Mouse (Mus musculus) intestine, postnatal 0 days (tissue): ENCODE results near the gene Fam208a. TPM values are rescaled to one million over a fixed set of nuclear protein-coding genes. Genes with fewer than 3 reads are reported as not detected.

Experiments used
- ATAC-seq: fragments of 200-750 bp; cut with Nextera tagmentation; 2 replicates; pipeline ENCODE4 v1.8.0; 2017; ENCODE audit warnings: mild to moderate bottlenecking, moderate TSS enrichment, moderate library complexity
- H3K27ac ChIP-seq: fragments of 300-500 bp; sonication (generic); 2 replicates; pipeline ENCODE4 v1.5.1; 2014; ENCODE audit warnings: mild to moderate bottlenecking, low read depth, low read length, moderate library complexity
- H3K27me3 ChIP-seq: fragments of 300-500 bp; sonication (generic); replicated peaks from 2 replicates; pipeline ENCODE4 v1.6.1; 2014; ENCODE audit warnings: low read length, mixed read lengths; ENCODE audit not compliant: control insufficient read depth, insufficient read depth
- H3K36me3 ChIP-seq: fragments of 300-500 bp; sonication (generic); 2 replicates; pipeline ENCODE4 v1.6.1; 2014; ENCODE audit warnings: mild to moderate bottlenecking, moderate library complexity; ENCODE audit not compliant: control insufficient read depth, insufficient read depth
- H3K4me1 ChIP-seq: fragments of 300-500 bp; sonication (generic); replicated peaks from 2 replicates; pipeline ENCODE4 v1.6.1; 2014; ENCODE audit warnings: antibody characterized with exemption, low read length, mixed read lengths; ENCODE audit not compliant: control insufficient read depth, insufficient read depth
- H3K4me2 ChIP-seq: fragments of 300-500 bp; sonication (generic); replicated peaks from 2 replicates; pipeline ENCODE4 v1.6.1; 2014; ENCODE audit warnings: low read depth, mild to moderate bottlenecking, moderate library complexity
- H3K4me3 ChIP-seq: fragments of 300-500 bp; sonication (generic); 2 replicates; pipeline ENCODE4 v1.5.1; 2014; ENCODE audit warnings: low read depth, low read length
- H3K9ac ChIP-seq: fragments of 300-500 bp; sonication (generic); 2 replicates; pipeline ENCODE4 v1.6.1; 2014; ENCODE audit warnings: mild to moderate bottlenecking, low read depth, low read length
- H3K9me3 ChIP-seq: fragments of 300-500 bp; sonication (generic); 2 replicates; pipeline ENCODE4 v1.6.1; 2016; ENCODE audit warnings: mixed run types; ENCODE audit not compliant: control insufficient read depth
- CTCF ChIP-seq: sonication (generic); IDR thresholded peaks from 2 replicates; pipeline ENCODE4 v1.5.1; 2016; ENCODE audit warnings: low read depth, mild to moderate bottlenecking, control low read depth, antibody characterized with exemption, moderate library complexity
- WGBS: fragments of 180-500 bp; shearing (Covaris S2); extraction: QIAGEN DNeasy Blood & Tissue Kit; methylation state at CpG from one replicate; pipeline ENCODE4 v1.1.7; 2014; 5-methylcytosine and 5-hydroxymethylcytosine counted together
- polyA plus RNA-seq: library from polyadenylated mRNA; unstranded; fragments of >200 nt; fragmentation: Nextera tagmentation; extraction: Ambion mirVana; gene quantifications from 2 replicates; pipeline ENCODE4 v1.2.1, GENCODE M21; 2015

Fam208a gene
- polyA plus RNA-seq: 4.9 and 6.5 TPM in 2 replicates

DNA sequence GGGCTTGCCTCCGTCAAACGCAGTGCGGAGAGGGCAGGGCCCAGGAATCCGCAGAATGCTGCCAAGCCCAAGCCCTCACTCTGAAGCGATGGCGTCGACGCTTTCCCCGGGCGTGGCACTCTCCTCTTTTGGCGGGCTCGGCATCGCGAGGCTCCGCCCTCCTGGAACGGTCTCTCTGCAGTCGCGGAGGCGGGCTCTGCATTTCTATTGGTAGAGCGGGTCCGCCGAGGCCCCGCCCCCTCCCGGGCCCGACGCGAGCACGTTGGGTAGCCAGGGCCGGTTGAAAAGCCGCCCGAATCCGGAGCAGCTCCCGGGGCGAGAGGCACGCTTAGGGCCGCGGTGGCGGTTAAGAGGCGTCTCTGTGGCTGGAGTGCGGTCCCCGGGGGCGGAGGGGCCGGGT lies at the start of gene Fam208a:
Fam208a (plus strand) TSS at position 262 of the 400 bp plus-strand sequence.
- Histone ChIP-seq H3K9me3 (no peaks in the 10 kb centered on the region), H3K9ac (peak within 1 kb of the TSS; percentile 92), H3K4me1 (no peaks in the 10 kb centered on the region), H3K4me3 (peak within 1 kb of the TSS; percentile 56), H3K4me2 (peak within 1 kb of the TSS; percentile 91), H3K27me3 (no peaks in the 10 kb centered on the region), H3K27ac (peak within 1 kb of the TSS; percentile 100), H3K36me3 (0 out of 2 replicates have a peak, but pooled peaks cover 4% of the 10 kb centered on the region)
- 2% methylated on average over 43 of the region's 43 CpGs for WGBS
- no peak for TF ChIP-seq CTCF
- ATAC-seq: peak; percentile 96

DNA sequence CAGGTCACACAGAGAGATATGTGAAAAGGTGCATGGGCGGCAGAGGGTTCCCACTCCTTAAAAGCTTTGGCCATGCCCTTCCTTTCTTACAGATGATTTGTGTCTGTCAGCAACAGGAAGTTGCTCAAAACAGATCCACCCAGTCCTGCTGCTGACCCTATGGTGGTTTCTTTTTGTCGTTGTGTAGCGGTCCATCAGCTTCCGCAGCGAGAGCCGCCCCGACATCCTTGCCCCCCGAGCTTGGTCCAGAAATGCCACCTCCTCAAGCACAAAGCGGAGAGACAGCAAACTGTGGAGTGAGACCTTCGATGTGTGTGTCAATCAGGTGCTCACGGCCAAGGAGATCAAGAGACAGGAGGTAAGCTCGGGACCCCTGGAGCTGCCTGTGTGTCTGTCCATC lies 49.2 kb upstream of the Fam208a start:
- peak overlapping the region; percentile 35; the same call in 1 of the 2 replicates for H3K4me2 ChIP-seq
- H3K4me1 ChIP-seq: no peaks in the 10 kb centered on the region
- H3K9ac ChIP-seq: no peak overlapping the region
- no peaks in the 10 kb centered on the region for H3K27me3 ChIP-seq
- no peaks in the 10 kb centered on the region for H3K9me3 ChIP-seq
- H3K36me3 ChIP-seq: no peaks in the 10 kb centered on the region; the same call in 1 of the 2 replicates
- 84% methylated on average over 12 of the region's 12 CpGs for WGBS
- no peak overlapping the region for H3K4me3 ChIP-seq
- no peak for TF ChIP-seq CTCF
- ATAC-seq: no peak
- no peak overlapping the region for H3K27ac ChIP-seq

DNA sequence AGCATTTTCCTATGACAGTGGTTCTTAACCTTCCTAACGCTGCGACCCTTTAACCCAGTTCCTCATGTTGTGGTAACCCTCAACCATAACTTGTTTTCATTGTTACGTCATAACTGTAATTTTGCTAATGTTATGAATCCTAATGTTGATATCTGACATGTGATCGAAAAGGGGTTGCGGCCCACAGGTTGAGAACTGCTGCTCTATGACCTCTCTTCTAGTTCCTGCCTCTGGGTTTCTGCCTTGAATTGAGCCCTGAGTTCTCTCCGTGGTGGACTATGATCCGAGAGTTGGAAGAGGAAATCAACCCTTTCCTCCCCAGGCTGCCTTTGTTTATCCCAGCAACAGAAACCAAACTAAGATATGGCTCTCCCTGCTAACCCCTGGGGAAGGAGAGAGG lies 47.2 kb upstream of the Fam208a start:
- Histone ChIP-seq H3K27me3 (no peaks in the 10 kb centered on the region), H3K4me2 (no peak overlapping the region), H3K27ac (no peak overlapping the region), H3K9me3 (no peaks in the 10 kb centered on the region), H3K36me3 (no peaks in the 10 kb centered on the region; the same call in 1 of the 2 replicates), H3K4me1 (no peaks in the 10 kb centered on the region), H3K4me3 (no peak overlapping the region), H3K9ac (no peak overlapping the region)
- no peak for ATAC-seq
- TF ChIP-seq CTCF: no peak
- 63% methylated on average over 7 of the region's 7 CpGs for WGBS

DNA sequence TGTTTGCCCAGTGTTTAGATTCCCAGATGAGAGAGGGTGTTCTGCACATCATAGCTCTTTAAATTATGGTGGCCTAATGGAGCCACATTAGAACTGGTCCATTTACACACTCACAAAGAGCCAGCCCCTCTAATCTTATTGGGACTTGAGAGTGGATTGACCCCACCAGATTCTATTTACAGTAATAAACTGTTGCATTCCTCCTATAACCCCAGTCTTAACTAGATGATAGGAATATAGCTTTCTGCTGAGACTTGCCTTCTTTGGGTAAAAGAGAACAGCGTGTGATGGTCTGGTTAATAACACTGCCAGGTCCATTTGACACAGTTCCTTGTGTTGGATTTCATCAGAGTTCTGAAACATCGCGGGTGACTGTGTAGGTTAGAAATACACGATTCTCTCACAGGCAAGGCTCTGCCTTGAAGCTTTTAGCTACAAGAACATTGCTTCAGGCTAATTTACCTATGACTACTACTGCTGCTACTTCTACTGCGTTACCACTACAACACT lies 45.3 kb upstream of the Fam208a start:
- ATAC-seq: no peak
- no peak overlapping the region for H3K9ac ChIP-seq

DNA sequence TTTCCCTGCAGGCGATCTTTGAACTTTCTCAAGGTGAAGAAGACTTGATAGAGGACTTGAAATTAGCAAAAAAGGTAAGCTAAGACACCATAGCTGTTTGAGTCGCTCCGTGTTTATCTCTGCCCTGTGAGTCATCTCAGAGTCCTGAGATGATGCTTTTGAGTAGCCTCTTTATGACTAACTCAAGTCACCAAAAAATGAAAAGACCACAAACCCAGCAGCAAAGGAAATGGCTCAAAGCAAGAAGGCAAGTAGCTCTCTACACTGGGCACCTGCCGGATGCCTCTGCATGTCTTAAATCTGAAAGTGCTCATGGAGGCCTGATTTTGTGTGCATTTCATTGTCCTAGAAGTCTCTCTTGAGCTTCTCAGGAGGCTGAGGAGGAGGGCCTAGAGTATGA lies 44.5 kb upstream of the Fam208a start:
- 90% methylated on average over 4 of the region's 4 CpGs for WGBS
- Histone ChIP-seq H3K4me2 (no peak overlapping the region), H3K36me3 (no peaks in the 10 kb centered on the region; the same call in 1 of the 2 replicates), H3K4me1 (no peaks in the 10 kb centered on the region), H3K9me3 (no peaks in the 10 kb centered on the region), H3K27ac (no peak overlapping the region), H3K27me3 (no peaks in the 10 kb centered on the region), H3K9ac (no peak overlapping the region), H3K4me3 (no peak overlapping the region)
- ATAC-seq: no peak
- TF ChIP-seq CTCF: no peak

More for the DNA sequence above, 45.3 kb upstream of the Fam208a start:
- Histone ChIP-seq H3K27me3 (no peaks in the 10 kb centered on the region), H3K4me3 (no peak overlapping the region), H3K9me3 (no peaks in the 10 kb centered on the region), H3K4me2 (no peak overlapping the region), H3K4me1 (no peaks in the 10 kb centered on the region), H3K36me3 (no peaks in the 10 kb centered on the region; the same call in 1 of the 2 replicates), H3K27ac (no peak overlapping the region)
- TF ChIP-seq CTCF: no peak
- WGBS: 79% methylated on average over 5 of the region's 5 CpGs

DNA sequence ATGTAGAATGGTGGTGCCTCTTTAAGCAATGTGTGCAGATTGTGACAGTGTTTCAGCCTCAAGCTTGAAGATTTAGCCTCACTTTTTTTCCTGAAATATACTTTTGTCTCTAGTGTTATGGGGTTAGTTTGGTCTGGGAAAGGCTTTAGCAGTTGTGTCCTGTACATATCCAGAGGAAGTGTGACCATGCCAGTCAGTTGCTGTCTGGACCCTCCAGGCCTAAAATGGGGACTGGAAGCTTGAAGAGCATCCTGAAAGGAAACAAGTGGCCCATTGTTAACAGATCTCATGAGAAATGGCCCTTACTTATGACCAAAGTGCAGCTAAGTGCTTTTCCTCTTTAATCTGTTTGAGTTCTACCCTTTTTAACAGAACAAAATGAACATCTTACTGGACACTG lies 40.0 kb upstream of the Fam208a start:
- Histone ChIP-seq H3K4me2 (no peak overlapping the region), H3K27ac (no peak overlapping the region), H3K4me1 (no peaks in the 10 kb centered on the region), H3K36me3 (no peaks in the 10 kb centered on the region), H3K27me3 (no peaks in the 10 kb centered on the region), H3K4me3 (no peak overlapping the region), H3K9me3 (no peaks in the 10 kb centered on the region), H3K9ac (no peak overlapping the region)
- ATAC-seq: no peak
- TF ChIP-seq CTCF: no peak
